Mouse (Mus musculus) hindbrain, embryonic 14.5 days (tissue): ENCODE measurements around the gene Spata21. TPM values are rescaled to one million over a fixed set of nuclear protein-coding genes. Genes with fewer than 3 reads are reported as not detected.
"Not testable (repeated sequence)": the region's sequence is repeated elsewhere in the genome, so short reads cannot be mapped to it uniquely, and the experiment has no call there.

Source experiments
- ATAC-seq: fragments of 200-750 bp; cut with Nextera tagmentation; 2 replicates; pipeline ENCODE4 v1.8.0; 2017; ENCODE audit warnings: moderate number of reproducible peaks, mild to moderate bottlenecking, moderate TSS enrichment, moderate library complexity; ENCODE audit not compliant: low FRiP score
- DNase-seq: peaks from one replicate; pipeline ENCODE4 v3.0.0-alpha.2; 2015; ENCODE audit warnings: low spot score
- H3K27ac ChIP-seq: fragments of 300-500 bp; sonication (generic); 2 replicates; pipeline ENCODE4 v1.5.1; 2014; ENCODE audit warnings: mild to moderate bottlenecking, moderate library complexity
- H3K27me3 ChIP-seq: fragments of 300-500 bp; sonication (generic); 2 replicates; pipeline ENCODE4 v1.6.1; 2014; ENCODE audit warnings: mild to moderate bottlenecking, low read length, mixed read lengths; ENCODE audit not compliant: control insufficient read depth, insufficient read depth
- H3K36me3 ChIP-seq: fragments of 300-500 bp; sonication (generic); replicated peaks from 2 replicates; pipeline ENCODE4 v1.6.1; 2014; ENCODE audit not compliant: control insufficient read depth, insufficient read depth
- H3K4me1 ChIP-seq: fragments of 300-500 bp; sonication (generic); replicated peaks from 2 replicates; pipeline ENCODE4 v1.6.1; 2014; ENCODE audit warnings: antibody characterized with exemption, low read length, mixed read lengths; ENCODE audit not compliant: control insufficient read depth, insufficient read depth
- H3K4me2 ChIP-seq: fragments of 300-500 bp; sonication (generic); replicated peaks from 2 replicates; pipeline ENCODE4 v1.6.1; 2014; ENCODE audit warnings: mild to moderate bottlenecking, moderate library complexity
- H3K4me3 ChIP-seq: fragments of 300-500 bp; sonication (generic); replicated peaks from 2 replicates; pipeline ENCODE4 v1.5.1; 2014; ENCODE audit warnings: mild to moderate bottlenecking, low read length
- H3K9ac ChIP-seq: fragments of 300-500 bp; sonication (generic); 2 replicates; pipeline ENCODE4 v1.6.1; 2014
- H3K9me3 ChIP-seq: fragments of 300-500 bp; sonication (generic); 2 replicates; pipeline ENCODE4 v1.6.1; 2016; ENCODE audit warnings: low read length; ENCODE audit not compliant: control insufficient read depth
- WGBS: fragments of 180-500 bp; shearing (Covaris S2); extraction: QIAGEN DNeasy Blood & Tissue Kit; methylation state at CpG from one replicate; pipeline ENCODE4 v1.1.7; 2014; 5-methylcytosine and 5-hydroxymethylcytosine counted together
- polyA plus RNA-seq: library from polyadenylated mRNA; unstranded; fragments of >200 nt; fragmentation: Nextera tagmentation; extraction: Ambion mirVana; gene quantifications from 2 replicates; pipeline ENCODE4 v1.2.1, GENCODE M21; 2014

Gene Spata21
- polyA plus RNA-seq, 1 experiment from 2014 or later: 0.96 TPM

DNA sequence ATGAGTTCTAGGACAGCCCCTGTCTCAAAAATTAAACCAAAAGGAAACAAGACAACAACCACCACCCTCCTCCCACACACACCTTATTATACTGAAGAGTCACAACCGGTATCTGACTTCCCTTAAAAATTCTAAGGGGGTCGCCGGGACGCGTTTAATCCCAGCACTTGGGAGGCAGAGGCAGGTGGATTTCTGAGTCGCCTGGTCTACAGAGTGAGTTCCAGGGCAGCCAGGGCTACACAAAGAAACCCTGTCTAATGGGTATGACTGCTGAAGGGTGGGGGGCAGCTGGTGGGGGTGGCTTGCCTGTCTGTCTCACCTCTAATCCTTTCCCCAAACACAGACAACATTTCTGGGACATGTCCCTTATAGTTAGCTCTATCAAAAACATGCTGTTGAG is 52.8 kb downstream of the Spata21 start:
- Histone ChIP-seq H3K27ac (no peak overlapping the region), H3K27me3 (no peaks in the 10 kb centered on the region), H3K9ac (no peak overlapping the region), H3K4me2 (no peak overlapping the region), H3K4me1 (peaks cover 27% of the 10 kb centered on the region), H3K9me3 (no peaks in the 10 kb centered on the region), H3K36me3 (no peaks in the 10 kb centered on the region), H3K4me3 (no peak overlapping the region)
- WGBS: 87% methylated on average over 6 of the region's 6 CpGs
- DNase-seq: no peak
- no peak for ATAC-seq

DNA sequence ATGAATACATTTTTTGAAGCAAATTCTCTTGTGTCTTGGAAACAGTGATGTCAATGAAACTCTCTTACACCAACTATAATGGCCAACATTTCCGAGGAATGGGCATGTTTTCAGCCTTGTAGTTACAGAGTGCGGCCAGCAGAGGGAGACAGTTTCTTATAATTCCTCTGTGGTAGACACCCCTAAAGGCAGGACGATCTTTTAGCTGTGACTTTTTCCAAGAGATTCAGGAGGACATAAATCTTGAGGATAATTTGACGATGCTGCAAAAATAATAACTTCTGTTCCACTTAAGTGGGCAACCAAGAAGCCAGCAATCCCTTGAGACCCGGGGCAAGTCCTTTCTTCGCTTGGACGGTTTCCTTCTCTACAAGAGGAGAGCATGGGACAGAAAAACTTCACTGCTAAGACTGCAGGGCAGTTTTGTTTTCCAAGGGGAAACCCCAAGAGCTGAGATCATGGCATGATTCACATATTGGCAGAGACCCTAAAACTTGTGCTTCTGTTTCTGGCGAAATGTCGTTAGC is 54.2 kb downstream of the Spata21 start:
- Histone ChIP-seq H3K27ac (no peak overlapping the region), H3K4me1 (peaks cover 20% of the 10 kb centered on the region), H3K4me2 (no peak overlapping the region), H3K9me3 (no peaks in the 10 kb centered on the region), H3K36me3 (no peaks in the 10 kb centered on the region), H3K27me3 (no peaks in the 10 kb centered on the region), H3K9ac (no peak overlapping the region), H3K4me3 (no peak overlapping the region)
- ATAC-seq: no peak
- peak; percentile 82 for DNase-seq
- 26% methylated on average over 9 of the region's 9 CpGs for WGBS

DNA sequence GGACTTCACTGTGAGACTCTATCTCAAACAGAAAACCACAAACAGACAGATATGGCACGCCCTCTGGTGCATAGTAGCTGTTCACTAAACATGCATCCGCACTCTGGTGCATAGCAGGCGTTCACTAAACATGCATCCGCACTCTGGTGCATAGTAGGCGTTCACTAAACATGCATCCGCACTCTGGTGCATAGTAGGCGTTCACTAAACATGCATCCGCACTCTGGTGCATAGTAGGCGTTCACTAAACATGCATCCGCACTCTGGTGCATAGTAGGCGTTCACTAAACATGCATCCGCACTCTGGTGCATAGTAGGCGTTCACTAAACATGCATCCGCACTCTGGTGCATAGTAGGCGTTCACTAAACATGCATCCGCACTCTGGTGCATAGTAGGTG is 57.0 kb downstream of the Spata21 start:
- peaks cover 19% of the 10 kb centered on the region for H3K4me1 ChIP-seq
- not testable (repeated sequence) for H3K36me3 ChIP-seq, DNase-seq, H3K4me2 ChIP-seq, H3K27ac ChIP-seq, ATAC-seq, H3K27me3 ChIP-seq, H3K9ac ChIP-seq, H3K4me3 ChIP-seq, H3K9me3 ChIP-seq
- WGBS: 93% methylated on average over 9 of the region's 16 CpGs

- ATAC-seq (no peak), DNase-seq (no peak)
- no peaks in the 10 kb centered on the region for H3K27me3 ChIP-seq
- no peaks in the 10 kb centered on the region for H3K36me3 ChIP-seq
- peaks cover 24% of the 10 kb centered on the region for H3K4me1 ChIP-seq
- peak overlapping the region; percentile 84; the same call in 1 of the 2 replicates for H3K4me2 ChIP-seq
- 96% methylated on average over 6 of the region's 6 CpGs for WGBS
- H3K9ac ChIP-seq: no peak overlapping the region
- H3K9me3 ChIP-seq: no peaks in the 10 kb centered on the region
- H3K27ac ChIP-seq: no peak overlapping the region
- H3K4me3 ChIP-seq: no peak overlapping the region
Observed at GRCm38 (mm10) chr4:141146491-141147033, 58.4 kb downstream of the Spata21 start.

DNA sequence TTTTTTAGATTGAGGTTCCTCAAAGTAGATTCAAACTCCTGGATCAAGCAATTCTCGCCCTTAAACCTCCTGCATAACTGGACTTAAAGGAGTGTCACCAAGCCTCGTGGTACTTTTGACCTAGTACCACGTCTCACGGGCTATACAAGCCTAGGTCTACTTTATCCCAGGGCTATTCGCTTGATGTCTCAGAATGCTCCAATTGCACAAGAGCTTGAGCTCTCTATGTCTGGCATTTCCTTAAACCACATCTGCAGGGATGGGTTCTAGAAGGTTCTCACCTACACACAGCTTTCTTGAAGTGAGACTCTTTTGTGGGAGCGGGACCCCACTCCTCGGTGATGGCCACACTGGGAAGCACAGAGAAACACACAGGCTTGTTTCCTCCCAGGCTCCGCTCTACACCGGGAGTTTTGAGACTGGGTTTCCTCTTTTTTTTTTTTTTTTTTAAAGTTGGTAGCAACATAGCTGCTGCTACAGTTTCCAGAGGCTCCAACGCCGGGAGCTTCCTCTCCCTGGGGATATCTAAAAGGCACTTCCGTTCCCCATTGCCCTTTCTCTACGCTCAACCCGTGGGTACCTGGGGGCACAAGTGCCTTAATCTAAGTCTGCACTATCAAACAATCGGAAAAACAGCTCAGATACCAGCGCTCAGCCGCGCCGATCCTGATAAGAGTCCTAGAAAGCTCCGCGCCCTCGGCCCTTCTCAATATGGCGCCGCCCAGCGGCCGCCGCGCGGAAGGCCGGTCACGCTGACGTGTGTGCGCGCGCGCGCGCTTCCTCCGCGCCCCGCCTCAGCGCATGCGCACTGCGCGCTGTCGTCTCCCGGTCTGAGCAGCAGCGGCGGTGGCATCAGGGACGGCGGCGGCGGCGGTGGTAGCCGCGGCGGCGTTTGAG is 59.2 kb downstream of the Spata21 start, which contains the start of gene Fbxo42:
TSS of gene Fbxo42 (plus strand) at position 802 of the 897 bp plus-strand sequence.
- 10% methylated on average over 58 of the region's 58 CpGs for WGBS
- peaks cover 24% of the 10 kb centered on the region for H3K4me1 ChIP-seq
- H3K4me2 ChIP-seq: peak within 1 kb of the TSS; percentile 84
- H3K27ac ChIP-seq: peak within 1 kb of the TSS; percentile 93
- DNase-seq (peak; percentile 99), ATAC-seq (peak; percentile 87)
- no peaks in the 10 kb centered on the region for H3K9me3 ChIP-seq
- no peaks in the 10 kb centered on the region for H3K27me3 ChIP-seq
- H3K9ac ChIP-seq: peak within 1 kb of the TSS; percentile 99
- peak within 1 kb of the TSS; percentile 99 for H3K4me3 ChIP-seq
- H3K36me3 ChIP-seq: no peaks in the 10 kb centered on the region

GRCm38 (mm10) chr4:141148009-141148801 is 60.1 kb downstream of the Spata21 start:
- no peaks in the 10 kb centered on the region for H3K36me3 ChIP-seq
- peak; percentile 83 for ATAC-seq
- H3K4me2 ChIP-seq: peak overlapping the region; percentile 84
- peaks cover 24% of the 10 kb centered on the region for H3K4me1 ChIP-seq
- peak overlapping the region; percentile 99 for H3K4me3 ChIP-seq
- H3K27me3 ChIP-seq: no peaks in the 10 kb centered on the region
- H3K9ac ChIP-seq: peak overlapping the region; percentile 99
- DNase-seq: no peak
- no peaks in the 10 kb centered on the region for H3K9me3 ChIP-seq
- under 1% methylated on average over 58 of the region's 66 CpGs for WGBS
- peak overlapping the region; percentile 93 for H3K27ac ChIP-seq

DNA sequence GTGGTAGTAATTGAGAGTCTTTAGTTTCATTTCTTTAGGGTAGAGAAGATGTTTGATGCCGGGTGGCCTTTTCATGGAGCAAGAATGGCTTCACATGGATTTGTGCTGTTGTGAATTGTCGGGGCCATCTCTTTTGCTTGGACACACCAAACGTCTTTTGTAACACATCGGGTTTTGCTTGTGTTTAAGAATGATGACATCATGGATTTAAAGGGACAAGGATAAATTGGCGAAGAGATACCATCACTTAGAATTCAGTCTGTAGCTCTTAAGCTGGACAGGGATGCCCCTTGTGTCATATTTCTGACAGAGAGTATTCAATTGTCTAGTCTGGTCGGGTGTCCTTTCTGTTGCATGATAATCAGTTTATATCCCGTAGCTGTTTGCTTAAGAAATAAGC is 61.0 kb downstream of the Spata21 start:
- H3K9ac ChIP-seq: peak overlapping the region; percentile 99
- no peaks in the 10 kb centered on the region for H3K27me3 ChIP-seq
- peak overlapping the region; percentile 84 for H3K4me2 ChIP-seq
- H3K36me3 ChIP-seq: no peaks in the 10 kb centered on the region
- no peak for DNase-seq
- no peaks in the 10 kb centered on the region for H3K9me3 ChIP-seq
- H3K4me1 ChIP-seq: peaks cover 24% of the 10 kb centered on the region
- WGBS: 14% methylated on average over 7 of the region's 7 CpGs
- H3K4me3 ChIP-seq: peak overlapping the region; percentile 99
- ATAC-seq: no peak
- H3K27ac ChIP-seq: peak overlapping the region; percentile 93; the same call in 1 of the 2 replicates

DNA sequence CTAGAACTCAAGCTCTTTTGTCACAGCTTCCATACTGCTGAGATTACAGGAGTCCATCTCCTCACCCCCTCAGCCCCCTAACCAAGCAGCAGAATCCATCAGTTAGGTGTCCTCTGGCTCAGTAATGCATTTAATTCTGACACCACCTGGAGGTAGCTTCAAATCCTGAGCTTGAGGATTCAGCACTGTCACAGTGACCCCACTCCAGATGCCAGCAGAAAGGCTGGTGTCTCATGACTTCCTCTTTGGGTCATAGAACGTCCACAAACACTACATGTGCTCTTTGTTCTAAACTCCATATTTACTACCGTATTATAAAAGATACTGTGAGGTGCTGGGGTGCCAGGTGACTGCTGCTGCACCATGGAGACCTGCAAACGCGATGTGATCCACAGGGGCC is 69.4 kb downstream of the Spata21 start:
- Histone ChIP-seq H3K27me3 (no peaks in the 10 kb centered on the region), H3K36me3 (no peaks in the 10 kb centered on the region), H3K27ac (no peak overlapping the region), H3K4me3 (no peak overlapping the region), H3K9ac (no peak overlapping the region), H3K4me2 (no peak overlapping the region), H3K4me1 (no peaks in the 10 kb centered on the region), H3K9me3 (no peaks in the 10 kb centered on the region)
- DNase-seq (no peak), ATAC-seq (no peak)
- WGBS: 84% methylated on average over 4 of the region's 4 CpGs

- Histone ChIP-seq H3K9me3 (no peaks in the 10 kb centered on the region), H3K9ac (no peak overlapping the region), H3K4me1 (no peaks in the 10 kb centered on the region), H3K27ac (no peak overlapping the region), H3K36me3 (no peaks in the 10 kb centered on the region), H3K4me3 (no peak overlapping the region), H3K4me2 (no peak overlapping the region), H3K27me3 (no peaks in the 10 kb centered on the region)
- DNase-seq: no peak
- ATAC-seq: no peak
- 92% methylated on average over 2 of the region's 2 CpGs for WGBS
Observed at GRCm38 (mm10) chr4:141158609-141159008, 70.5 kb downstream of the Spata21 start.
